Mouse (Mus musculus): ENCODE results near the gene Zfyve9.

DNA sequence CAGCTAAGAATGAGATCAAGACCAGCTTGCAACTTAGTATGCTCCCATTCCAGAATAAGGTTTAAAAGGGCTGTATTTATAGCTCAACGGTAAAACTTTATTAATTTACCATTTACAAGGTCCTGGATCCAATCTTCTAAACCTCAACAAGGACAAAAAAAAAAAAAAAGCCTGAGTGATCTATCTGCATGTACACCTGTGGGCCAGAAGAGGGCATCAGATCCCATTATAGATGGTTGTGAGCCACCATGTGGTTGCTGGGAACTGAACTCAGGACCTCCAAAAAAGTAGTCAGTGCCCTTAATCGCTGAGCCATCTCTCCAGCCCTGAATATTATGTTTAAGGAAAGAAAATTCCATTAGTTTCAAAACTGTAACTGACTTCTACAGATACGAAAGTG lies 90.1 kb downstream of the Zfyve9 start:
- TF ChIP-seq CTCF (IDR thresholded peaks at IDR 0.05; ENCODE audit: low read depth, low read length) (no peak), POLR2AphosphoS5 (IDR thresholded peaks at IDR 0.05; ENCODE audit: insufficient replicate concordance, low read depth, low read length) (no peak)
